Mouse (Mus musculus): Measurements from ENCODE around the gene Kcnk4. TPM values are rescaled to one million over a fixed set of nuclear protein-coding genes. Genes with fewer than 3 reads are reported as not detected.

Kcnk4 gene
- polyA plus RNA-seq, 1 experiment from 2014 or later = not detected

DNA sequence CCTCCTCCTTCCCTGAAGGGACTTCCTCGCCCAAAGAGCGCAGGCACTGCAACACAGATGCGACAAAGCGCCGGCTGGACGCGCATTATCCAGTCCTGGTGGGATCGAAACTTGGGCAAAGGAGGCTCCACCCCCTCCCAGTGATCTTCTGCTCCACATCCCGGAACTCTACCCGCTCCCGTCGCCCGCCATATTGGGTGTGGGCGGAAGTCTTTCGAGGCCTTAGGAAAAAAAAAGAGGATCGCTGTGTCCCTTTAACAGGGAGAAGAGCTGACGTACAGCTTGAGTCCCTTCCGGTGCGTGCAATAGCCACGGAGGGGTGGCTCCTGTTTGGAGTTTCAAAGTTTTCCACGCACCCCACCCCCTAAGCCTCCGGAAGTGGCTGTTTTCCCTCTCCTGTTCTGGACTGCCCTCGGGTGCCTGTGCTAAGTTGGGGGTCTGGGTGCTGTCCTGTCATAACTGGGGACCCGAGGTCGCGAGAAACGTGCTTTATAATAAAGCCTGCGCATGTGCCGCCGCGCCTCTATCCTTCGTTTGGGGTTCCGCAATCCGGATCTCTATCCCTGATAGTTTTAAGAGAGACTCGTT is 17.2 kb upstream of the Kcnk4 start:
- peak overlapping the region; percentile 97 for H3K27ac ChIP-seq (ENCODE audit: low read depth, low read length)
- WGBS = under 1% methylated on average over 35 of the region's 35 CpGs
- H3K4me2 ChIP-seq = peak overlapping the region; percentile 94
- peak overlapping the region; percentile 42 for H3K4me3 ChIP-seq (ENCODE audit: low read depth, low read length)
- no peaks in the 10 kb centered on the region for H3K9me3 ChIP-seq (ENCODE audit: control insufficient read depth, low read length)
- peak; percentile 86 for ATAC-seq (ENCODE audit: low FRiP score)
- peak overlapping the region; percentile 76 for H3K9ac ChIP-seq (ENCODE audit: low read length)
- peak; percentile 98 for DNase-seq (ENCODE audit: low spot score, missing footprints)
- no peaks in the 10 kb centered on the region for H3K36me3 ChIP-seq (ENCODE audit: control insufficient read depth, insufficient read depth, low read length)
- no peaks in the 10 kb centered on the region for H3K27me3 ChIP-seq (ENCODE audit: control insufficient read depth, insufficient read depth, low read length)
- H3K4me1 ChIP-seq (ENCODE audit: control insufficient read depth, insufficient read depth, low read length) = peaks cover 15% of the 10 kb centered on the region

DNA sequence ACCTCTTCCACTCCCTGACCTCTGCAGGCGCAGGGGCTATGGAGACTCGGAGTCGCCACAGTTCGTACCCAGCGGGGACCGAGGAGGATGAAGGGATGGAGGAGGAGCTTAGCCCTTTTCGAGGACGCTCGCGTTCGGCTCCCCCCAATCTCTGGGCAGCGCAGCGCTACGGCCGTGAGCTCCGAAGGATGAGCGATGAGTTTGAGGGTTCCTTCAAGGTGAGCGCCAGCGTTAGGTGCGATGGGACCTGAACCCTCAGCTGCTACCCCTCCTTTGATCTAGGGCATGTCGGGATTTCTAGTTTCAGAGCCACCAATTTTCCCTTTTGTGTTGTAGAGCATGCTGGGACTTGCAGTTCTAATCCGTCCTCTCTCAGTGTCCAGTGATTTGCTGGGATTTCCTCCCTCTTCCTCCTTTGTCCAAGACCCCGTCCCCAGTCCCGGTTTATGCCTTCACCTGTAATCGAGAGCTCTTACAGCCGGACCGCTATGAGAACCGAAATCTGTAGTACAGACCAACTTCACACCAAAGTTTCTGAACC is 16.4 kb upstream of the Kcnk4 start:
- DNase-seq (ENCODE audit: low spot score, missing footprints) (peak; percentile 98), ATAC-seq (ENCODE audit: low FRiP score) (peak; percentile 65)
- H3K9ac ChIP-seq (ENCODE audit: low read length) = peak overlapping the region; percentile 76
- H3K27me3 ChIP-seq (ENCODE audit: control insufficient read depth, insufficient read depth, low read length) = no peaks in the 10 kb centered on the region
- H3K9me3 ChIP-seq (ENCODE audit: control insufficient read depth, low read length) = no peaks in the 10 kb centered on the region
- peaks cover 15% of the 10 kb centered on the region for H3K4me1 ChIP-seq (ENCODE audit: control insufficient read depth, insufficient read depth, low read length)
- peak overlapping the region; percentile 97 for H3K27ac ChIP-seq (ENCODE audit: low read depth, low read length)
- peak overlapping the region; percentile 94 for H3K4me2 ChIP-seq
- peak overlapping the region; percentile 42 for H3K4me3 ChIP-seq (ENCODE audit: low read depth, low read length)
- whole genome bisulfite sequencing = under 1% methylated on average over 28 of the region's 28 CpGs
- no peaks in the 10 kb centered on the region for H3K36me3 ChIP-seq (ENCODE audit: control insufficient read depth, insufficient read depth, low read length)

DNA sequence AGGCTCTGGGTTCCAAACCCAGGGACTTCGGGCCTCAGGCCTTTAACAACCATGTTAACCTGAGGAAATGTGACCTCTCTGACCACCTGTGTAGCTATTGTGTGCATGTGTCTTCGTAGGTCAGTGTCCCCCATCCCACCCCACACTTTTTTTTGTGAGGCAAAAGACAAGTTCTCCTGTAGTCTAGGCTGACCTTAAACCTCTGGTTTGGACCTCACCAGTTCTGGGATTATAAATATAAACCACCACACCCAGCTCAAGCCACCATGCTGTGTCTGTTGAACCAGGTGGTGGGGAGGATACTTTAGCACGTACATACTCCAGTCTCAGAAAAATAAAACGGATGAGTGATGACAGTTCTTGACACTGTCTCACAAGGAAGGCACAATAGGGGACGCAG is 15.6 kb upstream of the Kcnk4 start:
- 47% methylated on average over 5 of the region's 5 CpGs for WGBS
- H3K27ac ChIP-seq (ENCODE audit: low read depth, low read length) = no peak overlapping the region
- peak overlapping the region; percentile 76; the same call in 1 of the 2 replicates for H3K9ac ChIP-seq (ENCODE audit: low read length)
- no peak for DNase-seq (ENCODE audit: low spot score, missing footprints)
- H3K36me3 ChIP-seq (ENCODE audit: control insufficient read depth, insufficient read depth, low read length) = no peaks in the 10 kb centered on the region
- H3K4me2 ChIP-seq = peak overlapping the region; percentile 94
- ATAC-seq (ENCODE audit: low FRiP score) = no peak
- H3K4me3 ChIP-seq (ENCODE audit: low read depth, low read length) = peak overlapping the region; percentile 42; the same call in 1 of the 2 replicates
- peaks cover 15% of the 10 kb centered on the region for H3K4me1 ChIP-seq (ENCODE audit: control insufficient read depth, insufficient read depth, low read length)
- H3K27me3 ChIP-seq (ENCODE audit: control insufficient read depth, insufficient read depth, low read length) = no peaks in the 10 kb centered on the region
- H3K9me3 ChIP-seq (ENCODE audit: control insufficient read depth, low read length) = no peaks in the 10 kb centered on the region

DNA sequence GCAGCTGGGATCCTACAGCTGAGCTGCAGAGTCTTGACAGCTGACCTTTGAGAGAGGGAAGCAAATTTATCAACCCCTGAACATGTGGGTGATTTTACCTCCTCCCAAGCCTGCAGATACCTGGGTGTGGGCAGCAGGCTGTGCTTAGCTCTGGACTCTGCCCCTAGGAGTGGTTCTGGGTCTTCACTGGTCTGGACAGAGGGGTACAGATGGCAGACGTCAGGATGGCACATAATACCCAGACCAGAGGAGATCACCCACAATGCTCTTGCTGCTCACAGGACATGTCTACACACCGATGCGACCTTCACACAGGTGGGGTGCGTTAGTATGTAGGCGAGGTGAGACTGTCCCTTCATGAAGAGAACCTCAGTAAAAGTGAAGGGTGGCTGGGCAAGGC is 15.2 kb upstream of the Kcnk4 start:
- H3K4me2 ChIP-seq = no peak overlapping the region
- no peaks in the 10 kb centered on the region for H3K36me3 ChIP-seq (ENCODE audit: control insufficient read depth, insufficient read depth, low read length)
- no peaks in the 10 kb centered on the region for H3K27me3 ChIP-seq (ENCODE audit: control insufficient read depth, insufficient read depth, low read length)
- 93% methylated on average over 5 of the region's 5 CpGs for WGBS
- H3K4me3 ChIP-seq (ENCODE audit: low read depth, low read length) = no peak overlapping the region
- H3K27ac ChIP-seq (ENCODE audit: low read depth, low read length) = no peak overlapping the region
- H3K9me3 ChIP-seq (ENCODE audit: control insufficient read depth, low read length) = no peaks in the 10 kb centered on the region
- H3K4me1 ChIP-seq (ENCODE audit: control insufficient read depth, insufficient read depth, low read length) = peaks cover 15% of the 10 kb centered on the region
- DNase-seq (ENCODE audit: low spot score, missing footprints) (no peak), ATAC-seq (ENCODE audit: low FRiP score) (no peak)
- H3K9ac ChIP-seq (ENCODE audit: low read length) = no peak overlapping the region

DNA sequence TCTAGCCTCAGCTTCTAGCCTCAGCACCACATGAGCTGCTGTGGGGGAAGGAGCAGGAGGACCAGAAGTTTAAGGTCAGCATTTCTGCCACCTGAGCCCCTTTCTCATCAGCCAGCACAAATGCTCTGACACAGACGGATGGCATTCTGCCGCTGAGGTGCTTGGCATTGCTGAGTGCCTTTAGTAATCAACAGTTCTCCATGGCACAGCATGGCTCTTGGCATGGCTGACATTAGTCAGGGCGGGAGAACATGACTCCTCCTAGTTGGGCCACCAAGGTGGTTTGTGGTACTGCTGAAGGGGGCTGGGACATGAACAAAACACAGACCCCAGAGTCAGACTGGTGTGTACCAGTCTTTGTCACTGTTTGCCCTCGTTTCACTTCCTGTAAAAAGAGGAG is 13.9 kb upstream of the Kcnk4 start:
- no peak for DNase-seq (ENCODE audit: low spot score, missing footprints)
- Histone ChIP-seq H3K4me1 (ENCODE audit: control insufficient read depth, insufficient read depth, low read length) (peaks cover 15% of the 10 kb centered on the region), H3K4me3 (ENCODE audit: low read depth, low read length) (no peak overlapping the region), H3K9ac (ENCODE audit: low read length) (no peak overlapping the region), H3K9me3 (ENCODE audit: control insufficient read depth, low read length) (no peaks in the 10 kb centered on the region), H3K4me2 (no peak overlapping the region), H3K27ac (ENCODE audit: low read depth, low read length) (no peak overlapping the region), H3K36me3 (ENCODE audit: control insufficient read depth, insufficient read depth, low read length) (no peaks in the 10 kb centered on the region), H3K27me3 (ENCODE audit: control insufficient read depth, insufficient read depth, low read length) (no peaks in the 10 kb centered on the region)
- no peak for ATAC-seq (ENCODE audit: low FRiP score)
- WGBS = 83% methylated on average over 4 of the region's 4 CpGs

DNA sequence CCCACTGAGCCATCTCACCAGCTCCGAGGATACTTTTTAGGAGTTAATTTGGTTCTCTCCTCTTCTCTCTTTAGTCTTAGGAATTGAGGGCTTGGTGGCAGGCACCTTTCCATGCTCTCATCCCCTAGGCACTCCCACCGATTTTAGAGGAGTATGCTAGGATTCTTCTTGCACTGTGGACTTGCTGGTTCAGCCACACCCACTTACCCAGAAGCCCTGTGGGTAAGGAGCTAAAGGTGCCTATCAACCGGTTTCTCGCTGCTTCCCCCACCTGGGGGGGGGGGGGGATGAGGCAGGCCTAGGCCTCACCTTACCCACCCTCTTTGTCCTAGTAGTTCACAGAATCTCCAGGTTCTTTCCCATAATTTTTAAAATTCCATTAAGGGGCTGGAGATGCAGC is 13.4 kb upstream of the Kcnk4 start:
- 48% methylated on average over 4 of the region's 4 CpGs for WGBS
- peaks cover 15% of the 10 kb centered on the region for H3K4me1 ChIP-seq (ENCODE audit: control insufficient read depth, insufficient read depth, low read length)
- no peaks in the 10 kb centered on the region for H3K36me3 ChIP-seq (ENCODE audit: control insufficient read depth, insufficient read depth, low read length)
- no peaks in the 10 kb centered on the region for H3K9me3 ChIP-seq (ENCODE audit: control insufficient read depth, low read length)
- no peak overlapping the region for H3K4me3 ChIP-seq (ENCODE audit: low read depth, low read length)
- no peaks in the 10 kb centered on the region for H3K27me3 ChIP-seq (ENCODE audit: control insufficient read depth, insufficient read depth, low read length)
- ATAC-seq (ENCODE audit: low FRiP score) (no peak), DNase-seq (ENCODE audit: low spot score, missing footprints) (no peak)
- no peak overlapping the region for H3K27ac ChIP-seq (ENCODE audit: low read depth, low read length)
- H3K4me2 ChIP-seq = no peak overlapping the region
- H3K9ac ChIP-seq (ENCODE audit: low read length) = no peak overlapping the region

DNA sequence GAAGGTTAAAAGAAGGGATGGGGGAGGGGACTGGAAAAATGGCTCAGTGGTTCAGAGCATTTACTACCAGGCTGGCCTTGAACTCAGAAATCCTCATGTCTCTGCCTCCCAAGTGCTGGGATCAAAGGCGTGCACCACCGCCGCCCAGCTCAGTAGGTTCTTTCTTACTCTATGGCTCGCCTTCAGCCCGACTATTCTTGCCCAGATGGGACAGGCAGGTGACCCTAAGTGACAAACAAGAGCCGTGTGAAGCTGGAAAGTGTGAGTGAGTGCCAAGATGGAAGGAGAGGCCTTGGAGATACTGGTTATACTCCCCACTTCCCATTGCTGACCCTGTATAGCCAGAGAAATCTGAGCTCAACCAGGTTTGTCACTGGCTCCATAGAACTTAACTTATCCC is 9.4 kb upstream of the Kcnk4 start:
- H3K9ac ChIP-seq (ENCODE audit: low read length) = no peak overlapping the region
- H3K36me3 ChIP-seq (ENCODE audit: control insufficient read depth, insufficient read depth, low read length) = no peaks in the 10 kb centered on the region
- H3K4me2 ChIP-seq = no peak overlapping the region
- H3K27me3 ChIP-seq (ENCODE audit: control insufficient read depth, insufficient read depth, low read length) = no peaks in the 10 kb centered on the region
- no peak overlapping the region for H3K4me3 ChIP-seq (ENCODE audit: low read depth, low read length)
- no peak for ATAC-seq (ENCODE audit: low FRiP score)
- H3K27ac ChIP-seq (ENCODE audit: low read depth, low read length) = no peak overlapping the region
- no peak for DNase-seq (ENCODE audit: low spot score, missing footprints)
- WGBS = 96% methylated on average over 6 of the region's 6 CpGs
- peaks cover 14% of the 10 kb centered on the region for H3K4me1 ChIP-seq (ENCODE audit: control insufficient read depth, insufficient read depth, low read length)
- no peaks in the 10 kb centered on the region for H3K9me3 ChIP-seq (ENCODE audit: control insufficient read depth, low read length)

DNA sequence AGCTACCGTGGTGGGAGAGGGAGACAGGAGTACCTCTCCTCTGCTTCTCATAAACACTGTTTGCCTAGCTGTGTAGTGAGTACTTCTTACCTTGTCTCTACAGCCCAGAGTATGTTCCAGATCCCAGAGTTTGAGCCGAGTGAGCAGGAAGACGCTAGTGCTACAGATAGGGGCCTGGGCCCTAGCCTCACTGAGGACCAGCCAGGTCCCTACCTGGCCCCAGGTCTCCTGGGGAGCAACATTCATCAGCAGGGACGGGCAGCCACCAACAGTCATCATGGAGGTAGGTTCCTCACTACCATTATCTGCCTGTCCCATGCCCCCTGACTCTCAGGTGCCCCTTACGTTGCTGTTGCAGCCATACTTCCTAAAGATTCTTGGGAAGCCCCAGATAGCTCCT is 8.4 kb upstream of the Kcnk4 start:
- H3K27ac ChIP-seq (ENCODE audit: low read depth, low read length) = peak overlapping the region; percentile 92
- WGBS = 30% methylated on average over 5 of the region's 5 CpGs
- H3K4me3 ChIP-seq (ENCODE audit: low read depth, low read length) = peak overlapping the region; percentile 79
- peak; percentile 14; the same call in 1 of the 2 replicates for ATAC-seq (ENCODE audit: low FRiP score)
- no peak for DNase-seq (ENCODE audit: low spot score, missing footprints)
- no peaks in the 10 kb centered on the region for H3K36me3 ChIP-seq (ENCODE audit: control insufficient read depth, insufficient read depth, low read length)
- H3K4me2 ChIP-seq = peak overlapping the region; percentile 98
- H3K27me3 ChIP-seq (ENCODE audit: control insufficient read depth, insufficient read depth, low read length) = no peaks in the 10 kb centered on the region
- peak overlapping the region; percentile 92 for H3K9ac ChIP-seq (ENCODE audit: low read length)
- H3K9me3 ChIP-seq (ENCODE audit: control insufficient read depth, low read length) = no peaks in the 10 kb centered on the region
- H3K4me1 ChIP-seq (ENCODE audit: control insufficient read depth, insufficient read depth, low read length) = peaks cover 14% of the 10 kb centered on the region

DNA sequence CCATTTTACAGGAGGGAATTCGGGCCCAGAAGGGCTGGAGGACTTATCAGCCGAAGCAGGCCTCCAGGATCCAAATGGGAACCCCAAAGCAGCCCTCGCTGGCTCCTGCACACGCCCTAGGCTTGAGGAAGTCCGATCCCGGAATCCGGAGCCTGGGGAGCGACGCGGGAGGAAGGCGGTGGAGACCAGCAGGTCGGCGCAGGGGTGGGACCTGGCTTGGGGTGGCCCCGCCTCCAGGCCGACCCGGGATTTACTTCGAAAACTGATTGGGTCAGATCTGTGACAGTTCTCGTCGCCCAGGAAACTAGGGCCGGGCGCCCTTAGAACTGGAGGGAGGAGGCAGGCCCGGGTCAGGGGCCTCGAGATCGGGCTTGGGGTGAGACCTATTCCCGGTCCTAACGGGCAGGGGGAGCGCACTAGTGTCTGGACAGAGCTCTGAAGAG is 8.0 kb upstream of the Kcnk4 start, which contains the start of gene Gpr137:
Gene Gpr137, minus strand, starts transcription at position 232 of the 443 bp plus-strand sequence.
- Histone ChIP-seq H3K27me3 (ENCODE audit: control insufficient read depth, insufficient read depth, low read length) (no peaks in the 10 kb centered on the region), H3K4me2 (peak within 1 kb of the TSS; percentile 98), H3K4me3 (ENCODE audit: low read depth, low read length) (peak within 1 kb of the TSS; percentile 79), H3K9ac (ENCODE audit: low read length) (peak within 1 kb of the TSS; percentile 92), H3K4me1 (ENCODE audit: control insufficient read depth, insufficient read depth, low read length) (peaks cover 14% of the 10 kb centered on the region), H3K9me3 (ENCODE audit: control insufficient read depth, low read length) (no peaks in the 10 kb centered on the region), H3K27ac (ENCODE audit: low read depth, low read length) (peak within 1 kb of the TSS; percentile 92), H3K36me3 (ENCODE audit: control insufficient read depth, insufficient read depth, low read length) (no peaks in the 10 kb centered on the region)
- ATAC-seq (ENCODE audit: low FRiP score) (peak; percentile 89), DNase-seq (ENCODE audit: low spot score, missing footprints) (peak; percentile 98)
- WGBS = 0% methylated on average over 27 of the region's 27 CpGs
